Mouse (Mus musculus) gastrocnemius, adult 2 months (tissue): ENCODE results near the gene Col25a1. TPM values are rescaled to one million over a fixed set of nuclear protein-coding genes. Genes with fewer than 3 reads are reported as not detected.

Source experiments
- DNase-seq: peaks from one replicate; pipeline ENCODE4 v3.0.0; 2022
- H3K27ac ChIP-seq: fragments of 200-600 bp; 2 replicates; pipeline ENCODE4 v1.8.1; 2022; ENCODE audit warnings: mild to moderate bottlenecking
- H3K4me3 ChIP-seq: fragments of 200-600 bp; 2 replicates; pipeline ENCODE4 v1.8.1; 2022; ENCODE audit warnings: mild to moderate bottlenecking, moderate library complexity
- CTCF ChIP-seq: fragments of 200-600 bp; IDR thresholded peaks from 2 replicates; pipeline ENCODE4 v1.8.1; 2022; ENCODE audit warnings: antibody characterized with exemption, mild to moderate bottlenecking, moderate library complexity
- intact Hi-C: fragments of 180-260 bp; cut with DNase I; formaldehyde crosslinking; loops from one replicate; pipeline ENCODE4 v1.15.1; 2025
- total RNA-seq, 2 experiments: library from RNA; stranded (reverse); gene quantifications; 2 replicates each; pipeline ENCODE4 v1.2.3; 2021

Gene Col25a1
- total RNA-seq, 2 experiments from 2014 or later, result 0.06 TPM; not detected in 1

DNA sequence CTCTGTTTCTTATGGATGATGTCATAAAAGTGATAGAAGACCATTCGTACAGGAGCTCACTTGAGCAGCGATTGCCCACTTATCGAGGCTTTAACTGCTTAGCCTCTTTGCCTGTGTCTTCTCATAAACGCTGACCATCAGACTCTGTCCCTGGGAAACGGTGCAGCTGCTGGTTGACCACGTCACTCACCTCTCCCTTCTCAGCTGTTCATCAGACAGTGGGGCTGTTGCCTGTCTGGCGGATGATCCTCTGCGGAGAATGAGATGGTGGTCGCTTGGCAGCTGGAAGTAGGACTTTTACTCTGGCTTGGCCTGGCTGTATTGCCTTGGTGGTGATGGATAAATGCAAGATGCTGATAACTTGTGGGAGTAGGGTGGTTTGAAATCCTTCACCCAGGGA, 96.9 kb downstream of the Col25a1 start:
- DNase-seq, result no peak
- intact Hi-C loops, result no loop called here
- H3K27ac ChIP-seq, result no peak overlapping the region
- TF ChIP-seq CTCF, result no peak
- H3K4me3 ChIP-seq, result no peak overlapping the region

DNA sequence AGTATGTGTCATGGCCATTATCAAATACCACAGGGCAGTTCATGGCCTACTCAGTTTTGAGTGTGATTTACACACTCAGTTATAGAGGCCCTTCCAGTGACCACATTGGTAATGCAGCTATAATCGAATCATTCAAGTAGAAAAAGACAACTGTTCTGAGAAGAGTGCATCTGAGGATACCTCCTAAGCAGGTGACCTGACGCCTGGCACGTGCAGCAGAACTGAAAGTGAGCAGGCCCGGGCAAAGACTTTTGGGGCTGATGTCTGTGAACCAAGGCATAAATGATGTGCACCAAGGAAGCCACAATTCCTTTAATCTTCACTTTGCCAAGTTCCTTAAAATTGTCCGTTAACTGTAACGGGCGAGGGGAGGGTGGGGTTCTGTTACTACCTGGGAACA, 101.6 kb downstream of the Col25a1 start:
- TF ChIP-seq CTCF, result no peak
- intact Hi-C loops, result no loop called here

DNA sequence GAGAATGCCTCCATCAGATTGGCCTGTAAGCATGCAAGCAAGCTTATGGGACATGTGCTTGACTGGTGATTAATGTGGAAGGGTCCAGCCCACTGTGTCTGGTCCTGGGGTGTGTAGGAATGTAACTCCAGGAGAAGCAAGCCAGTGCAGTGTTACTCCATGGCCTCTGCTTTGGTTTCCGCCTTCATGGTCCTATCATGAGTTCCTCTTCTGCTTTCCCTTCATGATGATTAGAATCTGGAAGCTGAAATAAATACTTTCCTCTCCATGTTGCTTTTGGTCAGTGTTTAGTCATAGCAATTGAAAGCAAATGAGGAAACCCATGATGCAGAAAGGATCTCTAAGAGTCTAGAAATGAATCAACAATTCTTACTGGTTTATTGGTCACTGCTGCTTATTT, 103.9 kb downstream of the Col25a1 start:
- DNase-seq, result no peak
- no peak for TF ChIP-seq CTCF
- intact Hi-C loops, result no loop called here
- Histone ChIP-seq H3K4me3 (no peak overlapping the region), H3K27ac (no peak overlapping the region)

More for the DNA sequence above, 101.6 kb downstream of the Col25a1 start:
- Histone ChIP-seq H3K27ac (no peak overlapping the region), H3K4me3 (no peak overlapping the region)
- DNase-seq, result no peak

DNA sequence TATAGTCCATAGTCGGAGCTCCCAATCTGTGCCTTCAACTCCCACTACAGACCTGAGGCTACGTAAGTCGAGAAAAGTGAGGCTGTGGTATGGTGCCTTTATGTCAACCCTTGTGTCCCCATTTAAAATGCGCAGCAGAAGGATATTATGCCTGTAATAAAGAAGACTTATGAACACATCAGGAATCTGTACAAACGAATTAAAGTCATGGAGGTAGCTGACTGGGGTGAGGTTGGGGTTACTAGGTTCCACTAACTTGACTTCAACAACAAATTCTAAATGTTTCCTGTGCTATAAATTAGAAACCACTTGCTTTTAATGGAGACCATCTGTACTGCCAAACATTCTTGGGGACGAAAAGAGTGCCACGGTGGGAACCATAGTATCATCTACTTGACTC, 104.8 kb downstream of the Col25a1 start:
- no peak for TF ChIP-seq CTCF
- intact Hi-C loops, result no loop called here
- Histone ChIP-seq H3K27ac (no peak overlapping the region), H3K4me3 (no peak overlapping the region)
- DNase-seq, result no peak

DNA sequence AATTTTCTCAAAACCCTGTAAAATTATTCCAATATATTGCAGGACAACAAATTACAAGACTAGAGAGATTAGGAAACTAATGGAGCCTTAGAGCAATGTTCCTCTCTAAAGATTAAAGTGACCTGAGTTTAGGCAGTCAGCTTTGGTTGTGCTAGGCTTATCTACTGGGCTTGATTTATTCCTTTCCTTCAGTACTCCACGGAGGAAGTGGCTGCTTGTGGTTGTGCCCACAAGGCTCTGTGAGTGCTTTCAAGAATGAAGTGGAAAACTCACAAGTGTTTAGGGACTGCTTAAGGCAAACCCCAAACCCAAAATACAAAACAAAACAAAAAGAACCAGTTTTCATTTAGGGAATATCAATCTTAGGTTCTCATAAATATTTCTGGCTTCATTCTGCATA, 106.6 kb downstream of the Col25a1 start:
- intact Hi-C loops, result no loop called here
- DNase-seq, result no peak
- Histone ChIP-seq H3K4me3 (no peak overlapping the region), H3K27ac (no peak overlapping the region)
- no peak for TF ChIP-seq CTCF

DNA sequence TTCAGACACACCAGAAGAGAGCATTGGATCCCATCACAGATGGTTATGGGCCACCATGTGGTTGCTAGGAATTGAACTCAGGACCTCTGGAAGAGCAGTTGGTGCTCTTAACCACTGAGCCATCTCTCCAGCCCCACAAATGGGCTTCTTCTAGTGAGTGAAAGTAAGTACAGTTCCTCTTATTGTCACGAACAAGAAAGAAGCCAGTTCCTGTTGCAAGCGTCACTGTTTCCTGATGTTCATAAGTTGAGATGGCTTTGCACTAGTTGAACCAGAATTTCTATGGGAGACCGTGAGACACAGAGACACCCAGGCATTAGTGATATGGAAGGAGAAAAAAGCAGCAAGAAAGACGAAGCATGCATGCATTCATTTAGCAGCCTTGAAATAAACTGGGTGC, 110.6 kb downstream of the Col25a1 start:
- intact Hi-C loops, result no loop called here
- H3K4me3 ChIP-seq, result no peak overlapping the region
- H3K27ac ChIP-seq, result no peak overlapping the region
- no peak for DNase-seq
- no peak for TF ChIP-seq CTCF

DNA sequence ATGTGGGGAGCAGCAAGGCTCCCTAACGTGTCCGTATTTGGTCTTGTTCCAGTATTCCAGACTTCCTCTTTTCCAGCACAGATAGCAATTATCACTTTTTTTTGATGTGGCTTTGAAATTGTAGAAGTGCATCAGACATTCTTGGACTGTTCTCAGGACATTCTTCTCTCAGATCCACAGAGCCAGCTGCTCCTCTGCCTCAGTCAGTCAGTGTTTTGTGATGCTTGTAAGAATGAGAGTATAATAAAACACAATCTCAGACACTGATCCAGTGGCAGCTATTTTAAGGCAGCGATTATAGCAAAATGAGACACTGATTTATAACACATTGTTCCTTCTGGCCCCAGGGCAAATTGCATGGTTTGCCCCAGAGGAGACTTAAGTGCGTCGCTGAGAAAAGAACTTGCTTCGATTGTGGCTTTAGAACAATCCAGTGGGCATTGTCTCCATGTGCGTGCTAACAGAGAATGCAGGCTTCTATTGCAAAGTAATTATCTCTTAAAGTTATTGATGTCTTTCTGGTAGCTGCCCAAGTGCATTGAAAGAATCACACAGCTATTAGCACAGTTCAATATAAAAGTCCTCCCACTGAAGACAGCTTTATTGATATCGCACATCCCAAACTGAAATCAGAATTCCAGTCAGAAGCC, 111.5 kb downstream of the Col25a1 start:
- intact Hi-C loops, result no loop called here
- Histone ChIP-seq H3K4me3 (no peak overlapping the region), H3K27ac (no peak overlapping the region)

DNA sequence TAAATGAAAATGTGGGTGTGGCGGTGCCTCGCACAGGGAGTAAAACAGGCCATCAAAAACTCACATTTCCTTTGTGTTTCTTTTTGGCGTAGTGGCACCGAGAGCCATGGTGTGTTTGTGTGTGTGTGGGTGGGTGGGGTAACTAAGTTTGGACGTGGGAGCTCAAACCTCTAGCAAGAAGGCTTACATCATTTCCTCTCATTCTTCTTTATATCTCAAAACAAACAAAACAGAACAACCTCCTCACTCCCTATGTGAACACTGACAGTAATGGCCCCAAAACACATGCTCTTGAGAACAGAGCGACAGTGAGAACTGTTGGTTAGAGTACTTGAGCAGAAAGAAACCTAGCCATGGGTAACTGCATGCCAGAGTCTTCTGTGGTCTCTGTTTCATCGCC, 121.1 kb downstream of the Col25a1 start:
- intact Hi-C loops, result no loop called here
- TF ChIP-seq CTCF, result no peak
- Histone ChIP-seq H3K27ac (no peak overlapping the region), H3K4me3 (no peak overlapping the region)
- no peak for DNase-seq

More for the DNA sequence above, 111.5 kb downstream of the Col25a1 start:
- DNase-seq, result no peak
- no peak for TF ChIP-seq CTCF

DNA sequence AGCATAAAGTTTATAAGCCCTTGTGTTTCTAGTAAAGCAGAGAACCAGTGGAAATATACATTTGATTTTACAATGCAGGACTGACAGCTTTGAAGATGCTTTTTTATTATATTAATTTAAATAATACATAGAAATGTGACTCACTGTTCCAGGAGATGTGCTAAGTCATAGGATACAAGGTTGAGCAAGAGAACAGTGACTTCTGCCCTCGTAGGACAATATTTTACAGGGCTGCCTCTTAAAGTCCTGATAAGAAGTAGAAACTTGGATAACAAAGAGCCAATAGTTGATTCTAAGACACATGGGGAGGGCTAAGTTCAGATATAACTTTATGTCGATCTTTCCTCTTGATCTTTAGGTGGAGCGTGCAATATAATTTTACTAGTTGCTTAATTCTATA, 124.8 kb downstream of the Col25a1 start:
- no peak overlapping the region for H3K27ac ChIP-seq
- intact Hi-C loops, result no loop called here
- no peak for DNase-seq
- no peak overlapping the region for H3K4me3 ChIP-seq
- no peak for TF ChIP-seq CTCF

DNA sequence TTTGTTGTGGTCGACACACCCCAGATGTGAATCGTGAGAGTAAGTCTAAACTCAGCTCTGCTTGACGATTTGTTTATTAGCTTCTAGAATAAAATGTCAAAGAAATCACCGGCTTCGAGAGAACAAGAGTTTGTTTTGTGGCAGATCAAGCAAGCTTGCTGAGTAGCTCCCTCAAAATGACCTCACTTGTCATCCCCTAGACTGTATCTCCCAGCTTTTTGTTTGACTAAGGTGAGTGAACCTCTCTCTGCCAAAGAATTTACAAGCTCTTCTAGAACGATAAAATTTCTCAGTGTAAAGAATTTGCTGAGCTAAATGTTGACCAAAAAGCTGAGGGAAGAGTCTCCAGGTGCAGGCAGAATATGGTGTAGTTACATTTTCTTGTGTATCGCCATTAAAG, 125.3 kb downstream of the Col25a1 start:
- H3K4me3 ChIP-seq, result no peak overlapping the region
- no peak for TF ChIP-seq CTCF
- DNase-seq, result no peak
- no peak overlapping the region for H3K27ac ChIP-seq
- intact Hi-C loops, result no loop called here

DNA sequence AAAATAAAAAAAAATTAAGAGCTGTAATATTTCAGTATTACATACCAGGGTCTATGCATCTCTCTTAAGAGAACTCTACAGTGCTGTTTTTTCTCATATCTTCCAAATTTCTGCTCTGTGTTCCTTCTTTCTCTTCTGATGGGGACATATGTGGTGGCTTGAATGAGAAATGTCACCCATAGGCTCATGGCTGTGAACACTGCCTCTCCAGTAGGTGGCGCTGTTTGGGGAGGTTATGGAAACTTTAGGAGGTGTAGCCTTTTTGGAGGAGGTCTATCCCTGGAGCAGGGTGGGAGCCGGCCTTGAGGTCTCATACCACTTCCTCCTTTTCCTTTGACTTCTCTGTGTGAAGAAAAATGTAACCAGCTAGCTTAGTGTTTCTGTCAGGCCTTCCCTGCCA, 128.4 kb downstream of the Col25a1 start:
- intact Hi-C loops, result no loop called here
- peak; percentile 10; the same call in 1 of the 2 replicates for TF ChIP-seq CTCF
- no peak overlapping the region for H3K4me3 ChIP-seq
- DNase-seq, result no peak
- H3K27ac ChIP-seq, result no peak overlapping the region

DNA sequence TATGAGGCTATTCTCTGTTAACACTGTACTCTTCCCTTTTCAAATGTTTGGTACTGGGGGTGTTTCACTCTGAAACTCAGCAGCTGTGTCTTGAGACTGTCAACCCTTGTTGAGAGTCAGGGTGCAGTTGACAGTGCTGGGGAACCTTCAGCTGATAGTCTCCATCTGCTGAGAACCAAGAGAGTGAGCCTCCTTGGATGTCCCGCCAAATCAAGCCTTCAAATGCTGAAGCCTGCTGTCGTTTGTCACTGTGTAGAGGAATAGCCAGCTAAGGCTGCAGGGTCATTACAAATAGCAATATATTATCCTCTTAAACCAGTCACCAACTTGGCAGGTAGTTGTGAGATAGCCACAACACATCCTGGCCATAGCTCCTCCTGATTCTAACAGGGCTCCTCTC, 129.0 kb downstream of the Col25a1 start:
- DNase-seq, result no peak
- H3K4me3 ChIP-seq, result no peak overlapping the region
- intact Hi-C loops, result no loop called here
- no peak for TF ChIP-seq CTCF
- no peak overlapping the region for H3K27ac ChIP-seq

DNA sequence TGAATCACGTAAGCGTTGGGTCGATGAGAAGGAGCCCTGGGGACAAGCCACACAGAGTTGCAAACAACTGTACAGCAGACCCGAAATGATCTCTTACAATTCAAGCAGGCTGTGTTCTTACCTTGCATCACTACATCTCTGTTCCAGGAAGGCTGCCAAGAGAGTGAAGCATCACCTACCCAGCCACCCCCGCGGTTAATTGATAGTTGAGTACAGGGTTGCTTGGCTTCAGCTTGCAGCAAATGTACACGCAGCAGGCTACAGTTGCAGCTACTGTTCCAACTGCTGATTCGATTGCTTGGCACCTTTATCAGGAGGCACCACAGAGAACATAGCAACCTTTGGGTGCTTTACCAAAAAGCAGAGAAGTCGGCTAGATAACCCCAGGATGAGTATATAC, 133.8 kb downstream of the Col25a1 start:
- no peak for DNase-seq
- intact Hi-C loops, result no loop called here
- no peak overlapping the region for H3K4me3 ChIP-seq
- H3K27ac ChIP-seq, result no peak overlapping the region
- no peak for TF ChIP-seq CTCF

DNA sequence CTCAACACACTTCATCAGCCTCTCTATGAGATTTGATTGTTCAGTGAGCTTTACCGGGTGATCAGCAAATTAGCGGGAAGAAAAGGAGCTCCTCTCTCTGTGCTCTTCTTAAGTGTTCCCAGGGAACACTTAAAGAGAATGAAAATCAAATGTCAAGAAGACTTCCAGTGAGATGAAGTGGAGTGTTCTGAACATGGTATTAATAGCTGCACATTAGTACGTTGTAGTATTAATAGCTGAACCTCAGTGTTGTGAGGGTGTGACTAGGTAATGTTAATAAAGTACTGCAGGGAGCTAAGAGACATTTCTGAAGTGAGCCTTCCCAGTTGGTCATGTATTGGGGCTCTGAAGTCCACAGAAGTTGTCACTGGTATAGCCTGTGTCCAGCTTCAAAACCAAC, 139.2 kb downstream of the Col25a1 start:
- Histone ChIP-seq H3K4me3 (no peak overlapping the region), H3K27ac (no peak overlapping the region)
- intact Hi-C loops, result no loop called here
- no peak for DNase-seq
- no peak for TF ChIP-seq CTCF
